Comparison of ENCODE assay signal across 1 mouse cellular context in genomic region chr5:73704263-73704662, GRCm38 (mm10).
TF ChIP-seq lines count a peak whose summit lies in the region.

No protein-coding gene starts in this region.

TF ChIP-seq in MEL, 35 proteins besides CTCF, POLR2A, EP300 and RAD21 (continued from another document):
- TF ChIP-seq MYB (IDR thresholded peaks at IDR 0.05; ENCODE audit: low read depth, low read length): no peak
